Mouse (Mus musculus) CH12.LX (cell line): ENCODE measurements around the gene Fam178b. TPM values are rescaled to one million over a fixed set of nuclear protein-coding genes. Genes with fewer than 3 reads are reported as not detected.

Experiments used
- DNase-seq: peaks from one replicate; pipeline ENCODE4 v3.0.0-alpha.2; 2013; ENCODE audit errors: extremely low read depth
- H3K27ac ChIP-seq: 2 replicates; pipeline ENCODE4 v1.5.1; 2012; ENCODE audit warnings: low read depth, mild to moderate bottlenecking, control low read depth, moderate library complexity; ENCODE audit not compliant: insufficient read depth
- H3K27me3 ChIP-seq: replicated peaks from 2 replicates; pipeline ENCODE3; 2012; ENCODE audit warnings: inconsistent platforms
- H3K36me3 ChIP-seq, 2 experiments: replicated peaks in 1 of 2; 2 replicates each; pipeline versions ENCODE3 to v1.6.1; 2012; ENCODE audit warnings: inconsistent platforms in 1 of 2, low read length in 1 of 2, mild to moderate bottlenecking in 1 of 2, mixed read lengths in 1 of 2, moderate library complexity in 1 of 2; ENCODE audit not compliant: control insufficient read depth in 1 of 2, insufficient read depth in 1 of 2
- H3K4me1 ChIP-seq, 2 experiments: 2 replicates each; pipeline ENCODE4 v1.6.1; 2012; ENCODE audit warnings: inconsistent platforms in 1 of 2, moderate library complexity in 1 of 2; ENCODE audit not compliant: insufficient read depth in 2 of 2, control insufficient read depth in 1 of 2
- H3K4me2 ChIP-seq: 2 replicates; pipeline ENCODE4 v1.6.1; 2012; ENCODE audit warnings: low read depth, mild to moderate bottlenecking, control low read depth; ENCODE audit not compliant: poor library complexity, insufficient read depth, severe bottlenecking
- H3K4me3 ChIP-seq, 3 experiments: fragments of 150-350 bp in 1 of 3; sonication (generic) in 1 of 3; replicated peaks in 1 of 3; 2 replicates each; pipeline versions ENCODE3 to v1.5.1; 2011 to 2012; ENCODE audit warnings: low read depth in 2 of 3, low read length in 2 of 3, mild to moderate bottlenecking in 2 of 3, moderate library complexity in 2 of 3, control low read depth in 1 of 3, improper control_type of control experiment in 1 of 3, inconsistent platforms in 1 of 3, mixed read lengths in 1 of 3; ENCODE audit not compliant: poor library complexity in 1 of 3
- H3K79me2 ChIP-seq: replicated peaks from 2 replicates; pipeline ENCODE4 v1.6.1; 2012; ENCODE audit warnings: mild to moderate bottlenecking, moderate library complexity; ENCODE audit not compliant: control insufficient read depth, poor library complexity, insufficient read depth, severe bottlenecking; ENCODE audit errors: extremely low read depth
- H3K9ac ChIP-seq: 2 replicates; pipeline ENCODE4 v1.6.1; 2012; ENCODE audit warnings: low read depth, mild to moderate bottlenecking, control low read depth, moderate library complexity; ENCODE audit not compliant: insufficient read depth
- H3K9me3 ChIP-seq: replicated peaks from 2 replicates; pipeline ENCODE3; 2012; ENCODE audit warnings: low read length, inconsistent platforms, mixed read lengths
- BHLHE40 ChIP-seq: IDR thresholded peaks from 2 replicates; pipeline ENCODE4 v1.6.1; 2011; ENCODE audit warnings: mild to moderate bottlenecking, low read depth, low read length, improper control_type of control experiment
- CTCF ChIP-seq, 2 experiments: IDR thresholded peaks in 1 of 2; conservative IDR thresholded peaks in 1 of 2; 2 replicates each; pipeline ENCODE4 v1.5.1; 2011 to 2012; ENCODE audit warnings: low read depth in 2 of 2, low read length in 2 of 2, improper control_type of control experiment in 1 of 2, inconsistent platforms in 1 of 2, mild to moderate bottlenecking in 1 of 2, moderate library complexity in 1 of 2
- E2F4 ChIP-seq: IDR thresholded peaks from 2 replicates; pipeline ENCODE4 v1.6.1; 2011; ENCODE audit warnings: low read depth, low read length, improper control_type of control experiment; ENCODE audit not compliant: insufficient replicate concordance
- ELF1 ChIP-seq: IDR thresholded peaks from 2 replicates; pipeline ENCODE4 v1.6.1; 2014; ENCODE audit warnings: low read depth, mild to moderate bottlenecking, inconsistent platforms, low read length, improper control_type of control experiment
- ETS1 ChIP-seq: conservative IDR thresholded peaks from 2 replicates; pipeline ENCODE4 v1.6.1; 2012; ENCODE audit warnings: low read depth, mild to moderate bottlenecking, inconsistent platforms, low read length, improper control_type of control experiment, moderate library complexity
- HCFC1 ChIP-seq: IDR thresholded peaks from 2 replicates; pipeline ENCODE4 v1.6.1; 2012; ENCODE audit warnings: low read depth, mild to moderate bottlenecking, inconsistent platforms, low read length, improper control_type of control experiment
- JUN ChIP-seq: IDR thresholded peaks from 2 replicates; pipeline ENCODE4 v1.6.1; 2011; ENCODE audit warnings: low read depth, mild to moderate bottlenecking, low read length, improper control_type of control experiment, moderate library complexity; ENCODE audit not compliant: insufficient read depth
- JUND ChIP-seq: conservative IDR thresholded peaks from 2 replicates; pipeline ENCODE4 v1.6.1; 2011; ENCODE audit warnings: low read depth, low read length, improper control_type of control experiment
- KAT2A ChIP-seq: IDR thresholded peaks from 2 replicates; pipeline ENCODE4 v1.6.1; 2012; ENCODE audit warnings: low read length, improper control_type of control experiment, inconsistent platforms; ENCODE audit not compliant: insufficient replicate concordance
- MAX ChIP-seq: IDR thresholded peaks from 2 replicates; pipeline ENCODE4 v1.6.1; 2011; ENCODE audit warnings: low read length, improper control_type of control experiment
- MXI1 ChIP-seq: IDR thresholded peaks from 2 replicates; pipeline ENCODE4 v1.6.1; 2011; ENCODE audit warnings: mild to moderate bottlenecking, low read depth, low read length, improper control_type of control experiment
- MYC ChIP-seq: IDR thresholded peaks from 2 replicates; pipeline ENCODE4 v1.6.1; 2011; ENCODE audit warnings: low read depth, mild to moderate bottlenecking, improper control_type of control experiment, low read length
- NRF1 ChIP-seq: IDR thresholded peaks from 2 replicates; pipeline ENCODE4 v1.6.1; 2014; ENCODE audit warnings: low read depth, mild to moderate bottlenecking, inconsistent platforms, low read length, improper control_type of control experiment, moderate library complexity
- PAX5 ChIP-seq: IDR thresholded peaks from 2 replicates; pipeline ENCODE4 v1.6.1; 2012; ENCODE audit warnings: low read length, inconsistent platforms, mixed read lengths
- POLR2A ChIP-seq: IDR thresholded peaks from 2 replicates; pipeline ENCODE4 v1.6.1; 2011; ENCODE audit warnings: low read depth, mild to moderate bottlenecking, improper control_type of control experiment, low read length
- RAD21 ChIP-seq: IDR thresholded peaks from 2 replicates; pipeline ENCODE4 v1.6.1; 2011; ENCODE audit warnings: low read depth, mild to moderate bottlenecking, low read length, improper control_type of control experiment, moderate library complexity
- RCOR1 ChIP-seq: conservative IDR thresholded peaks from 2 replicates; pipeline ENCODE4 v1.6.1; 2012; ENCODE audit warnings: low read depth, mild to moderate bottlenecking, inconsistent platforms, low read length, improper control_type of control experiment
- SMC3 ChIP-seq: IDR thresholded peaks from 2 replicates; pipeline ENCODE4 v1.6.1; 2011; ENCODE audit warnings: low read depth, low read length, improper control_type of control experiment
- TBP ChIP-seq: conservative IDR thresholded peaks from 2 replicates; pipeline ENCODE4 v1.6.1; 2011; ENCODE audit warnings: low read depth, low read length, improper control_type of control experiment
- ZMIZ1 ChIP-seq: IDR thresholded peaks from 2 replicates; pipeline ENCODE4 v1.6.1; 2012; ENCODE audit warnings: low read depth, mild to moderate bottlenecking, inconsistent platforms, low read length, improper control_type of control experiment
- ZNF384 ChIP-seq: IDR thresholded peaks from 2 replicates; pipeline ENCODE4 v1.6.1; 2012; ENCODE audit warnings: low read depth, low read length, improper control_type of control experiment, inconsistent platforms
- dilution Hi-C: fragments of 300-500 bp; cut with MboI; formaldehyde crosslinking; loops from 2 replicates; pipeline ENCODE4 v1.14.3; 2020; ENCODE audit warnings: low sequenced_read_pairs; ENCODE audit not compliant: extremely low pct_unique_long_range_greater_than_20kb, extremely low pct_ligation_motif_present
- in situ Hi-C: fragments of 300-500 bp; cut with MboI; formaldehyde crosslinking; loops from 3 replicates; pipeline ENCODE4 v1.14.3; 2019; ENCODE audit warnings: low sequenced_read_pairs, low pct_ligation_motif_present, low pct_unique_long_range_greater_than_20kb, mixed read lengths
- polyA plus RNA-seq: library from polyadenylated mRNA; unstranded; fragments of >175 nt; gene quantifications from 2 replicates; pipeline ENCODE4 v1.2.1, GENCODE M21; 2012; ENCODE audit warnings: low read depth; ENCODE audit not compliant: insufficient read length
- total RNA-seq, 2 experiments: library from RNA; depleted of rRNA; stranded (reverse); fragments of 300-350 nt in 1 of 2; fragments of >200 nt in 1 of 2; gene quantifications; 2 replicates each; pipeline ENCODE4 v1.2.3; 2012 to 2014

Gene Fam178b
- total and polyA plus RNA-seq, 3 experiments = 0.50 TPM; not detected in 2

- Histone ChIP-seq H3K36me3 (no peaks in the 10 kb centered on the region), H3K79me2 (no peaks in the 10 kb centered on the region), H3K27ac (no peak overlapping the region), H3K4me2 (no peak overlapping the region), H3K27me3 (peaks cover 1% of the 10 kb centered on the region), H3K9ac (no peak overlapping the region), H3K4me3 (no peak overlapping the region), H3K9me3 (no peaks in the 10 kb centered on the region), H3K4me1 (0 out of 4 replicates have a peak, but pooled peaks cover 0 to 3% of the 10 kb centered on the region in 2 experiments)
- dilution Hi-C loops (no loop called here), in situ Hi-C loops (loop anchor here (5.0 kb wide), 1 partner anchor 76 kb away; the partner anchor contains the start of gene Sema4c)
- TF ChIP-seq KAT2A = no peak
- no peak for DNase-seq
Measured at GRCm38 (mm10) chr1:36632846-36633245, 50.1 kb downstream of the Fam178b start.

- Histone ChIP-seq H3K4me2 (no peak overlapping the region), H3K27me3 (peaks cover 1% of the 10 kb centered on the region), H3K4me1 (0 out of 4 replicates have a peak, but pooled peaks cover 0 to 3% of the 10 kb centered on the region in 2 experiments), H3K36me3 (no peaks in the 10 kb centered on the region), H3K9me3 (no peaks in the 10 kb centered on the region), H3K79me2 (no peaks in the 10 kb centered on the region), H3K27ac (no peak overlapping the region), H3K4me3 (no peak overlapping the region), H3K9ac (no peak overlapping the region)
- dilution Hi-C loops = no loop called here
- DNase-seq = no peak
- in situ Hi-C loops = loop anchor here (5.0 kb wide), 1 partner anchor 75 kb away; the partner anchor contains the start of gene Sema4c
- TF ChIP-seq ETS1 (no peak), ZNF384 (no peak), MXI1 (no peak), JUN (no peak), HCFC1 (no peak), MAX (no peak), SMC3 (no peak), CTCF (conservative IDR thresholded peaks at IDR 0.05 in 1 of 2, IDR thresholded peaks at IDR 0.05 in 1 of 2; ENCODE audit: low read depth in 2 of 2, low read length in 2 of 2) (no peak), JUND (no peak), NRF1 (no peak), POLR2A (no peak)
Measured at GRCm38 (mm10) chr1:36632090-36632489, 50.9 kb downstream of the Fam178b start.

GRCm38 (mm10) chr1:36631391-36631790 lies 51.6 kb downstream of the Fam178b start:
- dilution Hi-C loops = no loop called here
- TF ChIP-seq RAD21 (no peak), BHLHE40 (no peak), TBP (no peak), ZMIZ1 (no peak), RCOR1 (no peak), MYC (no peak), JUN (no peak), E2F4 (no peak), PAX5 (no peak), NRF1 (no peak), ELF1 (no peak)
- TF ChIP-seq, all 38 proteins: peak for 0
- no peak overlapping the region for H3K27ac ChIP-seq
- H3K9ac ChIP-seq = no peak overlapping the region
- peaks cover 2% of the 10 kb centered on the region for H3K9me3 ChIP-seq
- 0 out of 4 replicates have a peak, but pooled peaks cover 0 to 3% of the 10 kb centered on the region in 2 experiments for H3K4me1 ChIP-seq
- no peak for DNase-seq
- in situ Hi-C loops = loop anchor here (5.0 kb wide), 1 partner anchor 74 kb away; the partner anchor contains the start of gene Sema4c
- H3K36me3 ChIP-seq = no peaks in the 10 kb centered on the region
- H3K79me2 ChIP-seq = no peaks in the 10 kb centered on the region
- no peak overlapping the region for H3K4me3 ChIP-seq
- H3K27me3 ChIP-seq = peaks cover 1% of the 10 kb centered on the region
- no peak overlapping the region for H3K4me2 ChIP-seq
